Mouse (Mus musculus): ENCODE measurements around the gene Ikzf4. TPM values are rescaled to one million over a fixed set of nuclear protein-coding genes. Genes with fewer than 3 reads are reported as not detected.

Gene Ikzf4
- polyA plus RNA-seq, 1 experiment from 2014 or later = 6.8 TPM

DNA sequence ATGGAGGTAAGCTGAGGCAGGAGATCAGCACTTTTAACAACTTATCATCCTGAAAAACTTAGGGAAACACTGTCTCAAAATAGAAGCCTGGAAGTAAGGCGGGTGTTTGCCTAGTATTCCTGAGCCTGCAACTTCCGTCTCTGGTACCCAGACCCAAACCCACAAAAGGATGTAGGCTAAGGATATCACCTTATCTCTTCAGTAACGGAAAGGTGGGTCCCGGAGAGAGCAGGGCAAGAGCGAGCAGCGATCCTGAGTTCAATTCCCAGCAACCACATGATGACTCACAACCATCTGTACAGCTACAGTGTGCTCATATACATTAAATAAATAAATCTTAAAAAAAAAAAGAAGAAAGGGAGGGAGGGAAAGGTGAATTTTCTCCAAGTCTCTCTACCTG, 54.4 kb downstream of the Ikzf4 start:
- Histone ChIP-seq H3K27ac (no peak overlapping the region), H3K4me1 (peaks cover 17% of the 10 kb centered on the region), H3K9ac (no peak overlapping the region), H3K27me3 (peaks cover 49% of the 10 kb centered on the region), H3K4me3 (replicated peaks) (no peak overlapping the region), H3K36me3 (replicated peaks) (no peaks in the 10 kb centered on the region), H3K9me3 (no peaks in the 10 kb centered on the region), H3K4me2 (no peak overlapping the region)
- no peak for ATAC-seq (ENCODE audit: low FRiP score)
- 94% methylated on average over 6 of the region's 6 CpGs for WGBS

DNA sequence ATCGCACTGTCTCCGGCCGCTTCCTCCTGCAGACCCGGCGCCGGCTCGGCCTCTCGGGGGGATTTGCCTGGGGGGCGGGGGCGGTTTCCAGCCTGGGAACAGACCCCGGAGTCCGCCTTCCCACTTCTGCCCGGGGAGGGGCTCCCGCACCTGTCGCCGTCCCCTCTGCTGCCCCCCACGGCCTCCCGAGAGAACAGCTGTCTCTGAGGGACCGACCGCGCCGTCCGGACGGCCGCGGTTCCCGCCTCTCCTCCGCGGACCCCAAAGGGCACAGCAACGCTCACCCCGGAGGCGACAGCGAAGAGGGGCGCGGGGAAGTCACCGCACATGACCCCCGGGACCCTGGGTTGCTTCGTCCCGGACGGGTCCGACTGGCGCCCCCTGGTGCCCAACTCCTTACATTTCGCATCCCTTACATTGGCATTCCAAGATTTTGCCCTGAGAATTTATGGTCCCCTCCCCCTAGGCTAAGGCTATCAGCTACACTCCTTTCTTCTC, 55.5 kb downstream of the Ikzf4 start:
- Histone ChIP-seq H3K4me2 (peak overlapping the region; percentile 98), H3K27ac (0 out of 2 replicates have a peak overlapping the region, but pooled peaks have one; percentile 19), H3K9ac (peak overlapping the region; percentile 64), H3K9me3 (no peaks in the 10 kb centered on the region), H3K4me3 (replicated peaks) (peak overlapping the region; percentile 67), H3K27me3 (peaks cover 61% of the 10 kb centered on the region), H3K4me1 (peaks cover 17% of the 10 kb centered on the region), H3K36me3 (replicated peaks) (no peaks in the 10 kb centered on the region)
- peak; percentile 64 for ATAC-seq (ENCODE audit: low FRiP score)
- 0% methylated on average over 43 of the region's 43 CpGs for WGBS

DNA sequence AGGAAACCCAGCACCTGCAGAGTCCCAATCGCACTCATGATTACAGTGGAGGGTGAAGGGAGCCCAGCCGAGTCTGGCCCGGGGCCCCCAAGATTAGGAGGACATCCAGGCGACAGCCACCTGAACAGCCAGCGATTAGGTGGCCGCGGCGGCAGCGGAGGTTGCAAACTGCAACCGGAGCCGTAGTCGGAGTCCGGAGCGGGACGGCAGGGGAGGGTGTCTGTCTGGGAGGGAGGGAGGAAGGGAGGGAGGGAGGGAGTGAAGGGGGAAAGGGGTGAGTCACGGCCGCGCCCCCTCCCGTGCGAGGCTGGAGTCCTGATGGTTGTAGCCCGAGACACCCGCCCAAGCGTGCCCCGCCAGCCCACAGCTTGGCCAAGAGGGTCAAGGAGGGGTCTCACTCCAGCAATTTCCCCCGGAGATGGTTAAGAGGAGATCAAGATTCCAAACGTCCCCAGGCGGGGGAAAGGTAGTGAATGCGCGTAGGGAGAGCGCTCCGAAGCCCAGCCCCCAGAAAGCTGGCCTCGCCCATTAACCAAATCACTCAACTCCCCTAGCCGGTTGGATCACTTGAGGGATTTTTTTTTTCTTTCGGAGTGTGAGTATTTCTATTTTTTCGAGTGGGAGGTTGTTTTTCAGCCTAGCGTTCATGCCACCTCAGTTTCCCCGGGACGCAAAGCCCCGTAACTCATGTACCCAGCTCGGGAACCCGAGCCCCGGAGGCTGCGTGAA, 56.2 kb downstream of the Ikzf4 start, which contains the start of gene Erbb3:
Gene Erbb3, minus strand, starts transcription at position 189 of the 729 bp plus-strand sequence.
- H3K9ac ChIP-seq = peak within 1 kb of the TSS; percentile 64
- H3K9me3 ChIP-seq = no peaks in the 10 kb centered on the region
- H3K4me3 ChIP-seq (replicated peaks) = peak within 1 kb of the TSS; percentile 67
- peaks cover 65% of the 10 kb centered on the region for H3K27me3 ChIP-seq
- H3K4me1 ChIP-seq = peaks cover 17% of the 10 kb centered on the region
- peak; percentile 40; the same call in 1 of the 2 replicates for ATAC-seq (ENCODE audit: low FRiP score)
- under 1% methylated on average over 34 of the region's 43 CpGs for WGBS
- 0 out of 2 replicates have a peak within 1 kb of the TSS, but pooled peaks have one; percentile 19 for H3K27ac ChIP-seq
- H3K36me3 ChIP-seq (replicated peaks) = no peaks in the 10 kb centered on the region
- H3K4me2 ChIP-seq = peak within 1 kb of the TSS; percentile 98

DNA sequence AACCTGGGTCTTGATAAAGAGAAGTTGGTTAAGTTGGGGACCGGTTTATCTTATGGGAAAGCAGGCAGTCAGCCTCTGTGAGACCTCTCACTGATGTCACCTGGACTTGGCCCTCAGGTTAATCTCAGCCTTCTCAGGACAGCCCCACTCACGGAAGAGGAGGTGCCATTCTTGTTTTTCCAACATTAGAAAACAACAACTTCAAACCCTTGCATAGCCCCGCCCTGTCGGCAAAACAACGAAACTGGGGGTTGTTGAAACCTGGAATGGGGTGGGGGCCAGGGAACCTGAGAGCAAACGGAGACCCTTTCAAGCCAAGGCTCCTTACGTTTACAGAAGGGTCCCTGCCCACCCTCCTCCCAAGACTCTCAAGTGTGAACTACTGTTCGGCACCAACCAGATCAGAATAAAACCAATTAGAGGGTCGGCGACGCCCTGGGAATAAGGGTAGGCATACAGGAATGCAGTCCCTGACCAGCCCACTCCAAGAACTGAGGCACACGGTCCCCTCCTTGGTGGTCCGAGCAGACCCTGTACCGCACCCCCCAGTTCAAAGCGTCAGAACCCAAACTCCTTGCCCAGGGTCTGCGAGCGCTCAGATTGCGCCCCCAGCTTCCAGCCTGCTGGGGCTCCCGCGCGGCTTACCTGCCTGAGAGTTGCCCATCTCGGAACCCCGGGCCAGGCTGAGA, 56.9 kb downstream of the Ikzf4 start:
- 2% methylated on average over 23 of the region's 23 CpGs for WGBS
- Histone ChIP-seq H3K36me3 (replicated peaks) (no peaks in the 10 kb centered on the region), H3K27me3 (peaks cover 69% of the 10 kb centered on the region), H3K9ac (peak overlapping the region; percentile 64), H3K27ac (no peak overlapping the region), H3K9me3 (no peaks in the 10 kb centered on the region), H3K4me3 (replicated peaks) (peak overlapping the region; percentile 67), H3K4me1 (peaks cover 17% of the 10 kb centered on the region), H3K4me2 (peak overlapping the region; percentile 98)
- peak; percentile 28; the same call in 1 of the 2 replicates for ATAC-seq (ENCODE audit: low FRiP score)

DNA sequence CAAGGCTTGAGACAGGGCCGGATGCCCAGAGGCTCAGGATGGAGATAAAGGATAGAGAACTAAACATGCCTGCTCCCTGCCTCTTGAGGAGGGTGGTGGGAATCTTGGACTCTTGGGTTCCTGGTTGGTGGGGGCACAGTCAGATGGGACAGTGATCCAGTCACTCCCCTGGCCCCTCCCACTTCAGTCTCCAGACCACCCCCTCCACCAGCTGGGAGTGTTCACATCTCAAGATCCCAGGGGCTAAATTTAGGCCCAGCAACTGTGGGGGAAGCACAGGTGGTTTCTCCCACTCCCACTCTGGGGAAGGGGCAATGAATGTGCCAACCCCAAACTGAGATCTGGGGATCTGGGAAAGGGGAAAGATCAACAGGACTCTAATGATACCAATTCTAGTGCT, 57.7 kb downstream of the Ikzf4 start:
- H3K27ac ChIP-seq = no peak overlapping the region
- peaks cover 71% of the 10 kb centered on the region for H3K27me3 ChIP-seq
- peaks cover 17% of the 10 kb centered on the region for H3K4me1 ChIP-seq
- H3K4me3 ChIP-seq (replicated peaks) = no peak overlapping the region
- ATAC-seq (ENCODE audit: low FRiP score) = no peak
- H3K9me3 ChIP-seq = no peaks in the 10 kb centered on the region
- 25% methylated on average over 1 of the region's 1 CpGs for WGBS
- H3K9ac ChIP-seq = no peak overlapping the region
- no peaks in the 10 kb centered on the region for H3K36me3 ChIP-seq (replicated peaks)
- H3K4me2 ChIP-seq = no peak overlapping the region

DNA sequence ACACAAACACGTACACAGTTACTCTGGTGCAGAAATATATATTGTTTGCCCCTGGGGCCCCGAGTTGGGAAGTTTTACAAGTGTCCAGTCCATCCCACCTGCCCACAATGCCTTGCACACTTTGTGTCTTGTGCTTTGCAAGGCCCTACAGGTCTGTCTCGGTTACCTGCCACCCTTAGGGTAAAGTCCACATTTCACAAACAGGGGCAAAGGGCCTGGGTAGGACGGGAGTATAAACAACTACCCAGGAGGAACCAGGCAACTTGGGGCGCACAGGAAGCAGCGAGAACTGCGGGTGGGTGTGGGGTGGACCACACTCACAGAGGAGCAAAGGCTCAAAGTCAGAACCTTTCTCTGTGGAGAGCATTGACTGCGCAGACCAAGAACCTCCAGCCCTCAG, 58.1 kb downstream of the Ikzf4 start:
- Histone ChIP-seq H3K4me3 (replicated peaks) (no peak overlapping the region), H3K4me1 (peaks cover 17% of the 10 kb centered on the region), H3K9me3 (no peaks in the 10 kb centered on the region), H3K27me3 (peaks cover 74% of the 10 kb centered on the region), H3K36me3 (replicated peaks) (no peaks in the 10 kb centered on the region), H3K27ac (no peak overlapping the region), H3K4me2 (no peak overlapping the region), H3K9ac (no peak overlapping the region)
- 59% methylated on average over 8 of the region's 8 CpGs for WGBS
- no peak for ATAC-seq (ENCODE audit: low FRiP score)

DNA sequence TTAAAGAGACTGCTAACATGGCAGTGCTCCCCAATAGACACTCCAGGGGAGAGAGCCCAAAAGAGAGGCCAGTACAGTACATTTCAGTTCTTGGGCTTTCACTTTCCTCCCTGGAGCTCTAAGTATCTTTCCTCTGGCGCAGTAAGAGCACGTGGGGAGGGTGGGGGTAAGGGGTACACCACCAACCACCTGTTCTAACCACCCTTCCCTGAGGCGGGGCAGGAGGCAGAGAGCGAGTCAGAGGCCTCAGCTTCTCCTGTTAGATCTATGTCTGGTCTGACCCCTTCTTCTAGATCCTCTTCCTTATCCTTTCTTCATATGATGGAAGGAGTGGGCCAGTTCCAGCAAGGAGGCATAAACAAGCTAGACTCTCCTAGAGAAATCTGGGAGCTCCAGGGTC, 58.7 kb downstream of the Ikzf4 start:
- Histone ChIP-seq H3K4me3 (replicated peaks) (no peak overlapping the region), H3K27me3 (peaks cover 74% of the 10 kb centered on the region), H3K36me3 (replicated peaks) (no peaks in the 10 kb centered on the region), H3K4me1 (peaks cover 17% of the 10 kb centered on the region), H3K9me3 (no peaks in the 10 kb centered on the region), H3K4me2 (no peak overlapping the region), H3K27ac (no peak overlapping the region), H3K9ac (no peak overlapping the region)
- WGBS = 50% methylated on average over 4 of the region's 4 CpGs
- no peak for ATAC-seq (ENCODE audit: low FRiP score)

DNA sequence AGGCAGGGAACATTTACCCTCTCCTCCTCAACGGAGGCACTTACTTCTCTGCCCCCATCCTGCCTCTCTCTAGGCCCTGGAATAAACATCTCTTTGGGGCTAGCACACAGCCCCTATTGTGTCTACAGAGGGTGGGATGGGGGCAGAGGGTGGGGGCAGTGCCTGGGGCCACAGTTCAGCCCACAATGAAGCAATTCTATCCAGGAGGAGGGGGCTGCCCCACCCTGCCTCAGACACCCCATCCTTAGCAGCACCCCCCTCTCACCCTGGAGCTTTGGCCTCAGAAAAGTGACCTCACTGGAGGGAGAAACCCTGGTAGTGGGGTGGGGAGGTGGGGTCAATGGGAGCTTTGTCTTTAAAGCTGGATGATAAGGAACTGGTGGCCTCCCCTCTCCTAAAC, 59.2 kb downstream of the Ikzf4 start:
- 15% methylated on average over 1 of the region's 1 CpGs for WGBS
- Histone ChIP-seq H3K9me3 (no peaks in the 10 kb centered on the region), H3K36me3 (replicated peaks) (no peaks in the 10 kb centered on the region), H3K4me1 (peaks cover 17% of the 10 kb centered on the region), H3K27me3 (peaks cover 74% of the 10 kb centered on the region), H3K4me2 (no peak overlapping the region), H3K4me3 (replicated peaks) (no peak overlapping the region), H3K9ac (no peak overlapping the region), H3K27ac (no peak overlapping the region)
- no peak for ATAC-seq (ENCODE audit: low FRiP score)

DNA sequence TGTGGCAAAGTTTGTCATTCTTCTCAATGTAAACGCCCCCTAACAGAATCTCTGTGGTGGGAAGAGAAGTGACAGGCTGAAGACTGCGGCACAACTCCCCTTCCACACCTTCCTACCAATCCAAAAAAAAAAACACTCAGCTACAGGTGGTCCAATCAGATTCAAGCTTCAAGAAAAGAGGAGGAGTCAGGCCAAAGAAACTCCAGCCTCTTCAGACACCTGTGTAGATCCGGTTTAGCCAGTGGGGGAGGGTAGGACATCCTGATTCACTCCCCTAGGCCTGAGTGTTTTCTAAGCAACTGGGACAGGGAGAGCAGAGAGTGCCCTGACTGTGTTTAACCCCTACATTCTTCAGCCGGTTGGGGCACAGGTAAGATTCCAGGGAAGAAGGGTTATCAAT, 61.4 kb downstream of the Ikzf4 start:
- H3K27me3 ChIP-seq = peaks cover 64% of the 10 kb centered on the region
- H3K9me3 ChIP-seq = no peaks in the 10 kb centered on the region
- H3K4me3 ChIP-seq (replicated peaks) = no peak overlapping the region
- H3K36me3 ChIP-seq (replicated peaks) = no peaks in the 10 kb centered on the region
- no peak overlapping the region for H3K4me2 ChIP-seq
- no peak for ATAC-seq (ENCODE audit: low FRiP score)
- peaks cover 4% of the 10 kb centered on the region for H3K4me1 ChIP-seq
- H3K27ac ChIP-seq = no peak overlapping the region
- WGBS = 9% methylated on average over 4 of the region's 4 CpGs
- no peak overlapping the region for H3K9ac ChIP-seq

DNA sequence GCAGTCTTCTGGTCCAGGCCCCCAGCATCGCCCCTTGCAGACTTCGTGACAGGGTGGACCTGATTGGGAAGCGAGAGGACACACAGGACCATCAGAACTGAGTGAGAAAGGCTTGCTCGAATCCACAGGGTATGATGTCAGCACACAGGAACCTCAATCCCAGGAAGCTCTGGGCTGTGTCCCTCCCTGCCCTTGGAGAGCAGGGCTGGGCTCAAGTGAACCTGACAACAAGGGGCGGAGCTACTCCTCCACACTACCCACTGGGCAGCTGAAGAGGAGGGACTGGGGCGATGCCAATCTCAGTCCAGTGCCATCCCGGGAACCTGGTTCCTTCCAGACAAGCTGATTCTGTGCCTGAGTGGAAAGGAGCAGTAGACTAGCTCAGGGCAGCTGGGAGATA, 62.1 kb downstream of the Ikzf4 start:
- no peak overlapping the region for H3K27ac ChIP-seq
- no peaks in the 10 kb centered on the region for H3K9me3 ChIP-seq
- 25% methylated on average over 7 of the region's 7 CpGs for WGBS
- no peaks in the 10 kb centered on the region for H3K4me1 ChIP-seq
- H3K27me3 ChIP-seq = peaks cover 57% of the 10 kb centered on the region
- no peaks in the 10 kb centered on the region for H3K36me3 ChIP-seq (replicated peaks)
- no peak overlapping the region for H3K9ac ChIP-seq
- H3K4me3 ChIP-seq (replicated peaks) = no peak overlapping the region
- H3K4me2 ChIP-seq = no peak overlapping the region
- no peak; the same call in 1 of the 2 replicates for ATAC-seq (ENCODE audit: low FRiP score)

Data from forebrain, embryonic 12.5 days (tissue).